Mouse (Mus musculus): ENCODE results near the gene Pole2. TPM values are rescaled to one million over a fixed set of nuclear protein-coding genes. Genes with fewer than 3 reads are reported as not detected.

Pole2 gene
- total RNA-seq, 2 experiments from 2014 or later = 0.72 to 0.76 TPM

- Histone ChIP-seq H3K27ac (peak overlapping the region; percentile 32; the same call in 1 of the 2 replicates), H3K4me3 (no peak overlapping the region)
- DNase-seq (ENCODE audit: low spot score in 2 of 2) = peak; percentile 23 to 26
- TF ChIP-seq CTCF (conservative IDR thresholded peaks at IDR 0.05) = peak; percentile 86
These were observed 68.4 kb downstream of the Pole2 start for GRCm38 (mm10) chr12:69159578-69159940.

- DNase-seq (ENCODE audit: low spot score in 2 of 2) = peak; percentile 97 to 98
- Histone ChIP-seq H3K4me3 (peak within 1 kb of the TSS; percentile 76), H3K27ac (peak within 1 kb of the TSS; percentile 95)
These were observed 69.0 kb downstream of the Pole2 start, which contains the start of gene Rps29 for GRCm38 (mm10) chr12:69158765-69159577. Gene Rps29 (minus strand): TSS chr12:69159186.

GRCm38 (mm10) chr12:69158366-69158764, 69.6 kb downstream of the Pole2 start:
- peak overlapping the region; percentile 95 for H3K27ac ChIP-seq
- peak overlapping the region; percentile 76 for H3K4me3 ChIP-seq
- no peak for DNase-seq (ENCODE audit: low spot score in 2 of 2)
- TF ChIP-seq CTCF (conservative IDR thresholded peaks at IDR 0.05) = no peak

- DNase-seq (ENCODE audit: low spot score in 2 of 2) = no peak
- no peak for TF ChIP-seq CTCF (conservative IDR thresholded peaks at IDR 0.05)
- no peak overlapping the region for H3K4me3 ChIP-seq
- H3K27ac ChIP-seq = no peak overlapping the region
These were observed 70.9 kb downstream of the Pole2 start for GRCm38 (mm10) chr12:69157107-69157506.

GRCm38 (mm10) chr12:69156436-69156835, 71.6 kb downstream of the Pole2 start:
- Histone ChIP-seq H3K4me3 (no peak overlapping the region), H3K27ac (no peak overlapping the region)
- TF ChIP-seq CTCF (conservative IDR thresholded peaks at IDR 0.05) = no peak
- DNase-seq (ENCODE audit: low spot score in 2 of 2) = no peak

- H3K4me3 ChIP-seq = no peak overlapping the region
- TF ChIP-seq CTCF (conservative IDR thresholded peaks at IDR 0.05) = no peak
- no peak for DNase-seq (ENCODE audit: low spot score in 2 of 2)
- H3K27ac ChIP-seq = no peak overlapping the region
These were observed 72.1 kb downstream of the Pole2 start for GRCm38 (mm10) chr12:69155923-69156322.

Small RNA genes lying within 50 kb of the gene (microRNA-seq; reads per million reads assigned to microRNA genes)
- gene Gm47287 = 0 reads per million in 2 experiments
- 1.5 to 4.2 reads per million in 2 experiments for gene Gm47295

Other genes with a start within 250 kb of the Pole2 start
- gene Rps29, start 69.0 kb downstream of the Pole2 start, total RNA-seq (2021) = 1,000 to 10,000 TPM; 1,229 to 1,249 TPM
- not detected for gene Lrr1, start 59.4 kb downstream of the Pole2 start, total RNA-seq (2021)
- gene Rpl36al, start 44.1 kb downstream of the Pole2 start, total RNA-seq (2021) = 100 to 1,000 TPM; 184 to 187 TPM
- 10 to 100 TPM; 25.6 to 28.2 TPM for gene Mgat2, start 44.0 kb downstream of the Pole2 start, total RNA-seq (2021)
- gene Gm49383, start 31.1 kb downstream of the Pole2 start, total RNA-seq (2021) = 1 to 10 TPM; 3.8 to 4.1 TPM
- 1 to 10 TPM; 1.9 TPM for gene Dnaaf2, start 29.8 kb downstream of the Pole2 start, total RNA-seq (2021)
- gene Gm49384, start 23.9 kb downstream of the Pole2 start, total RNA-seq (2021) = 1 to 10 TPM; 3.5 to 5.1 TPM
- 10 to 100 TPM; 17.5 to 18.6 TPM for gene Klhdc1, start 13.0 kb upstream of the Pole2 start, total RNA-seq (2021)
- 100 to 1,000 TPM; 115 to 125 TPM for gene Klhdc2, start 68.5 kb upstream of the Pole2 start, total RNA-seq (2021)
- 10 to 100 TPM; 50.0 to 50.2 TPM for gene Nemf, start 129.0 kb upstream of the Pole2 start, total RNA-seq (2021)
- 10 to 100 TPM; 50.1 to 50.3 TPM for gene Arf6, start 144.0 kb upstream of the Pole2 start, total RNA-seq (2021)
- gene Gm9887, start 144.3 kb upstream of the Pole2 start, total RNA-seq (2021) = 1 to 10 TPM in 1 of 2 experiments, under 1 TPM in 1; 0.61 to 1.1 TPM